Mouse (Mus musculus): Measurements from ENCODE around the gene Mbtd1.

DNA sequence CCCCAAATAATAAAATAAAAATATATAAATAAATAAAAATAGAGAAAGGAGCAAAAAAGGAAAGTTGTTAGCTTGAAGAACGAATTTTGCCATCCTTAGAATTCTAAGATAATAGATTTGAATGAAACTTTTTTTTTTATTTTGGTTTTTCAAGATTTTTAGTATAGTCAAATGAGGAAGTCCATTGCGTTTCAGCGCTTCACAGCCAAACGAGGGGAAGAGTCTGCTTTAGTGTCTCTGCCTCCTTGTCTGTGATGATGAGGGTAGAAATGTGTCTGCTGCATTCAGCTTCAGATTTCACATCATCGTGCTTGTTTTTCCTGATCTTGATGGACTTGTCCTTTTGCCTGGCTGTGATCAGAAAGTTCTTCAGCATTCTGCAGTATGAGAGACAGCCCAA lies 99.6 kb downstream of the Mbtd1 start:
- no peak for TF ChIP-seq POLR2A (IDR thresholded peaks at IDR 0.05; ENCODE audit: extremely low read depth, insufficient read depth, low read length)
- TF ChIP-seq CTCF (IDR thresholded peaks at IDR 0.05; ENCODE audit: extremely low read depth, insufficient read depth, low read length): no peak

Data from cortical plate, adult 2 months (tissue).